In the genomic region with DNA sequence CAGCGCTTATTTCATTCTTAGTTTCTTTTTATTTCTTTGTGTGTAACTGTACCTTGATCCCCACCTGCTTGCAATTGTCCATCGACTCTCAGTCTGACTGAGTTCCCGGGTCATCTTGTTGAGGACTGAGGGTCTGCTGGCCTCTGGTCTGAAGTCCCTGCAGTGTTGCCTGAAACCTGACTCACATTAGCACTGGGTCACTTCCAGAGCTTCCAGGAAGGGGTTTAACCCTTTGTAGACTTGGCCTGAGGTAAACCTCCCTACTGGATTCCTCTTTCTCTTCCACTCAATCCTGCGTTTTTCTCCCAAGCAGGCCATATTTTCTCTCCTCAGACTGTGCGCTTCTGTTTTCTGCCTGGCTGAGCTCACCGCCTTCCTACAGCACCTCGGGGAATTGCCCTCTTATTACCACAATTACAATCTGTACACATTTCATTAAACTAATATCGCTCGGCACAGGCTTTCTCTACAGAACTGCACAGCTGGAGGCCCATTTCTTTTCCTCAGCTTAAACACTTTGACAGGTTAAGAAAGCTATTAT, we compare ENCODE assay signal across 9 mouse cellular contexts.
DNase-seq lines count a peak whose midpoint lies in the region; ATAC-seq lines count a peak whose summit lies in the region.
"Had no signal": no experiment of that assay in that cellular context is flagged by ENCODE, and none has a peak within 500 bp of the region (broad histone marks: within the 10 kb centered on the region; RNA-seq: fewer than 3 reads in every experiment).

No protein-coding gene starts in this region.

- peaks cover 12% of the 10 kb centered on the region for H3K4me1 ChIP-seq in neural tube, embryonic 11.5 days (ENCODE audit: control insufficient read depth, insufficient read depth, low read length)
- H3K4me1 ChIP-seq in forebrain, embryonic 16.5 days (replicated peaks; ENCODE audit: control insufficient read depth, insufficient read depth, low read length) = peaks cover 5% of the 10 kb centered on the region; the same call in 1 of the 2 replicates

- H3K27ac ChIP-seq in neural tube, embryonic 11.5 days (ENCODE audit: low read depth, low read length) = peak overlapping the region; percentile 3
- no peak overlapping the region for H3K27ac ChIP-seq in forebrain, embryonic 16.5 days (ENCODE audit: low read length)

- no peak overlapping the region for H3K4me3 ChIP-seq in neural tube, embryonic 11.5 days (ENCODE audit: low read depth, low read length)
- H3K4me3 ChIP-seq in forebrain, embryonic 16.5 days (replicated peaks; ENCODE audit: low read length) = no peak overlapping the region

- peak; percentile 77 for ATAC-seq in neural tube, embryonic 11.5 days (ENCODE audit: insufficient read depth, low FRiP score, low TSS enrichment)
- ATAC-seq in forebrain, embryonic 16.5 days = peak; percentile 66
- ATAC-seq in megakaryocyte, adult 5-6 weeks (ENCODE audit: poor library complexity, severe bottlenecking) = 0 out of 2 replicates have a peak, but pooled peaks have one; percentile 22
- ATAC-seq: inflammation-experienced regulatory T-cells, adult 6 months had no signal

- no peak overlapping the region for H3K9ac ChIP-seq in neural tube, embryonic 11.5 days (ENCODE audit: low read length)
- no peak overlapping the region for H3K9ac ChIP-seq in forebrain, embryonic 16.5 days (replicated peaks; ENCODE audit: low read depth, low read length)

- H3K4me2 ChIP-seq in neural tube, embryonic 11.5 days (ENCODE audit: low read depth) = no peak overlapping the region
- H3K4me2 ChIP-seq in forebrain, embryonic 16.5 days (ENCODE audit: low read length) = no peak overlapping the region

- no peaks in the 10 kb centered on the region for H3K27me3 ChIP-seq in neural tube, embryonic 11.5 days (ENCODE audit: control insufficient read depth, insufficient read depth, low read length)
- H3K27me3 ChIP-seq in forebrain, embryonic 16.5 days (replicated peaks; ENCODE audit: control insufficient read depth, insufficient read depth, low read length) = no peaks in the 10 kb centered on the region

- DNase-seq in neural tube, embryonic 11.5 days (ENCODE audit: low spot score) = peak; percentile 53
- DNase-seq in neural tube, embryonic 10.5 days (ENCODE audit: extremely low spot score, low spot score) = no peak
- DNase-seq in layer of hippocampus, adult 9-10 months (ENCODE audit: low spot score) = no peak
- DNase-seq in spleen, postnatal 36 days (ENCODE audit: low spot score in 2 of 2) = no peak
- DNase-seq in left cerebral cortex, adult 18-20 months (ENCODE audit: low spot score in 2 of 2) = no peak
- DNase-seq: lung, adult 2 months had no signal

- 15% methylated on average over 9 of the region's 9 CpGs for WGBS in neural tube, embryonic 11.5 days
- 13% methylated on average over 9 of the region's 9 CpGs for WGBS in forebrain, embryonic 16.5 days

- H3K9me3 ChIP-seq in neural tube, embryonic 11.5 days (ENCODE audit: control insufficient read depth, low read length) = no peaks in the 10 kb centered on the region
- H3K9me3 ChIP-seq in forebrain, embryonic 16.5 days (ENCODE audit: control insufficient read depth, low read length) = no peaks in the 10 kb centered on the region

- no peaks in the 10 kb centered on the region for H3K36me3 ChIP-seq in neural tube, embryonic 11.5 days (ENCODE audit: control insufficient read depth, insufficient read depth, low read length)
- no peaks in the 10 kb centered on the region for H3K36me3 ChIP-seq in forebrain, embryonic 16.5 days (ENCODE audit: control insufficient read depth, insufficient read depth)

Comparison
In these comparisons a context has a peak if more than half of its experiments do, and no peak if none do; other contexts are left out.
1. ATAC-seq: peak in every context shown above with its lines; median percentile 77 in neural tube, embryonic 11.5 days; 66 in forebrain, embryonic 16.5 days; 22 in megakaryocyte, adult 5-6 weeks.